Comparison of ENCODE assay signal across 8 mouse cellular contexts in the genomic region with DNA sequence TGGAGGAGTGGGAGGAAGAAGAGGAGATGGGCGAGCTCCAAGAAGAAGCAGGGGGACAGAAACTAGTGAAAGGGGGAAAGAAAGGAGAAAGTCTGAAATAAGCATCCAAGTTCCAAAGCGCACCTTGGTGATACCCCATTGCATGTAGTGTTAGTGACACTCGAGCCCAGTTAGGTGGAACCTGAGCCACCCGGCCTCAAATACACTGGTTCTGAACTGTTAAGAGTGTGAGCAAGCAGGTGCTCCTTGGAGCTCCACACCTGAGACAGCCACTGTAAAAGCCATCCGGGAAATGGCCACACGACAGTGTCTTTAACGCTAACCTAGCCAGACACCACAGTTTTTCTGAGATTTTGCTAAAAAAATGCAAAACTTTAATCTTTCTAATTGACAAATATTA. TPM values are rescaled to one million over a fixed set of nuclear protein-coding genes. Genes with fewer than 3 reads are reported as not detected.
DNase-seq lines count a peak whose midpoint lies in the region; ATAC-seq and TF ChIP-seq lines count a peak whose summit lies in the region.

No protein-coding gene starts in this region.

- peak overlapping the region; percentile 77 for H3K4me3 ChIP-seq in heart, embryonic 13.5 days
- peak overlapping the region; percentile 25 to 58 for H3K4me3 ChIP-seq in ES-E14 (ENCODE audit: insufficient read depth in 1 of 2, low read depth in 1 of 2, low read length in 2 of 2, poor library complexity in 1 of 2, severe bottlenecking in 1 of 2)
- H3K4me3 ChIP-seq in forebrain, postnatal 0 days (ENCODE audit: low read depth, low read length): peak overlapping the region; percentile 52
- peak overlapping the region; percentile 60 for H3K4me3 ChIP-seq in limb, embryonic 15.5 days
- H3K4me3 ChIP-seq in neural tube, embryonic 15.5 days (replicated peaks): peak overlapping the region; percentile 59

- H3K4me2 ChIP-seq in heart, embryonic 13.5 days: peak overlapping the region; percentile 67
- H3K4me2 ChIP-seq in forebrain, postnatal 0 days (ENCODE audit: low read depth): peak overlapping the region; percentile 43
- peak overlapping the region; percentile 29 for H3K4me2 ChIP-seq in limb, embryonic 15.5 days
- peak overlapping the region; percentile 53 for H3K4me2 ChIP-seq in neural tube, embryonic 15.5 days

- in situ Hi-C loops in ES-E14 (cut with MboI; ENCODE audit: low sequenced_read_pairs in 2 of 2, unreplicated experiment in 2 of 2): no loop called here

- TF ChIP-seq CTCF in forebrain, postnatal 0 days (IDR thresholded peaks at IDR 0.05; ENCODE audit: low read depth): no peak

- no peaks in the 10 kb centered on the region for H3K36me3 ChIP-seq in heart, embryonic 13.5 days
- H3K36me3 ChIP-seq in ES-E14 (ENCODE audit: control insufficient read depth, insufficient read depth, low read length, poor library complexity, severe bottlenecking): no peaks in the 10 kb centered on the region
- H3K36me3 ChIP-seq in forebrain, postnatal 0 days (ENCODE audit: insufficient read depth): no peaks in the 10 kb centered on the region
- no peaks in the 10 kb centered on the region for H3K36me3 ChIP-seq in limb, embryonic 15.5 days
- no peaks in the 10 kb centered on the region for H3K36me3 ChIP-seq in neural tube, embryonic 15.5 days

- no peak for DNase-seq in heart, adult 9 months (ENCODE audit: low spot score in 2 of 2)
- DNase-seq in ES-E14 (ENCODE audit: low read depth, low spot score): no peak
- no peak for DNase-seq in forebrain, postnatal 0 days
- no peak for DNase-seq in Muller cell, postnatal 12 days (ENCODE audit: inconsistent ontology term)

- H3K4me1 ChIP-seq in heart, embryonic 13.5 days: peaks cover 4% of the 10 kb centered on the region
- no peaks in the 10 kb centered on the region for H3K4me1 ChIP-seq in ES-E14 (ENCODE audit: control insufficient read depth in 2 of 2, insufficient read depth in 2 of 2, low read length in 2 of 2, poor library complexity in 1 of 2)
- no peaks in the 10 kb centered on the region for H3K4me1 ChIP-seq in forebrain, postnatal 0 days (ENCODE audit: insufficient read depth)
- H3K4me1 ChIP-seq in limb, embryonic 15.5 days: no peaks in the 10 kb centered on the region
- H3K4me1 ChIP-seq in neural tube, embryonic 15.5 days: 0 out of 2 replicates have a peak, but pooled peaks cover 4% of the 10 kb centered on the region

- peak overlapping the region; percentile 53; the same call in 1 of the 2 replicates for H3K27ac ChIP-seq in heart, embryonic 13.5 days (replicated peaks)
- H3K27ac ChIP-seq in ES-E14 (ENCODE audit: insufficient read depth, low read depth, low read length, poor library complexity, severe bottlenecking): no peak overlapping the region
- no peak overlapping the region for H3K27ac ChIP-seq in forebrain, postnatal 0 days (ENCODE audit: low read depth, low read length)
- 0 out of 2 replicates have a peak overlapping the region, but pooled peaks have one; percentile 11 for H3K27ac ChIP-seq in limb, embryonic 15.5 days
- H3K27ac ChIP-seq in neural tube, embryonic 15.5 days (replicated peaks): no peak overlapping the region

- ATAC-seq in heart, embryonic 13.5 days (ENCODE audit: extremely low read depth, insufficient number of reproducible peaks, low FRiP score, low TSS enrichment): no peak
- ATAC-seq in forebrain, postnatal 0 days: no peak
- ATAC-seq in limb, embryonic 15.5 days (ENCODE audit: insufficient number of reproducible peaks, low FRiP score, low TSS enrichment, low read depth): no peak
- ATAC-seq in neural tube, embryonic 15.5 days (ENCODE audit: low FRiP score): no peak
- ATAC-seq in cerebellum, adult (ENCODE audit: insufficient number of reproducible peaks, low FRiP score, low TSS enrichment): no peak

- H3K27me3 ChIP-seq in heart, embryonic 13.5 days (replicated peaks): peaks cover 16% of the 10 kb centered on the region; the same call in 1 of the 2 replicates
- no peaks in the 10 kb centered on the region for H3K27me3 ChIP-seq in forebrain, postnatal 0 days (ENCODE audit: insufficient read depth, low read length)
- peaks cover 17% of the 10 kb centered on the region for H3K27me3 ChIP-seq in limb, embryonic 15.5 days
- H3K27me3 ChIP-seq in neural tube, embryonic 15.5 days (replicated peaks): peaks cover 16% of the 10 kb centered on the region; the same call in 1 of the 2 replicates

- WGBS in heart, embryonic 13.5 days: 43% methylated on average over 7 of the region's 7 CpGs
- 51% methylated on average over 7 of the region's 7 CpGs for WGBS in forebrain, postnatal 0 days
- 44% methylated on average over 7 of the region's 7 CpGs for WGBS in limb, embryonic 15.5 days
- 38% methylated on average over 7 of the region's 7 CpGs for WGBS in neural tube, embryonic 15.5 days

- no peaks in the 10 kb centered on the region for H3K9me3 ChIP-seq in heart, embryonic 13.5 days
- no peaks in the 10 kb centered on the region for H3K9me3 ChIP-seq in ES-E14 (ENCODE audit: control insufficient read depth, insufficient read depth, low read depth, low read length)
- no peaks in the 10 kb centered on the region for H3K9me3 ChIP-seq in forebrain, postnatal 0 days (ENCODE audit: low read length)
- no peaks in the 10 kb centered on the region for H3K9me3 ChIP-seq in limb, embryonic 15.5 days
- no peaks in the 10 kb centered on the region for H3K9me3 ChIP-seq in neural tube, embryonic 15.5 days (replicated peaks)

- peak overlapping the region; percentile 70 for H3K9ac ChIP-seq in heart, embryonic 13.5 days
- peak overlapping the region; percentile 38 for H3K9ac ChIP-seq in ES-E14 (ENCODE audit: insufficient read depth, low read depth, low read length, poor library complexity, severe bottlenecking)
- peak overlapping the region; percentile 69; the same call in 1 of the 2 replicates for H3K9ac ChIP-seq in forebrain, postnatal 0 days
- H3K9ac ChIP-seq in limb, embryonic 15.5 days: no peak overlapping the region
- H3K9ac ChIP-seq in neural tube, embryonic 15.5 days (replicated peaks): no peak overlapping the region

TF ChIP-seq in ES-E14, 5 proteins besides CTCF, POLR2A, EP300 and RAD21:
- TF ChIP-seq ZC3H11A (IDR thresholded peaks at IDR 0.05; ENCODE audit: borderline replicate concordance, low read depth, low read length) (no peak), ZNF384 (IDR thresholded peaks at IDR 0.05; ENCODE audit: low read depth, low read length) (peak; percentile 40; the same call in 1 of the 2 replicates), CHD2 (IDR thresholded peaks at IDR 0.05; ENCODE audit: low read depth, low read length) (no peak)

RNA-seq across cellular contexts. Expression of gene Ammecr1, which starts 0.5 kb away (rescaled TPM):
- 14.6 and 16.4 TPM in 2 replicates for polyA plus RNA-seq in heart, embryonic 13.5 days (2015; fragmentation: Nextera tagmentation; extraction: Ambion mirVana)
- total RNA-seq in ES-E14 (2012; rRNA removed): 9.0 and 10.1 TPM in 2 replicates
- total RNA-seq in forebrain, postnatal 0 days (2014; rRNA removed): 2.5 and 3.6 TPM in 2 replicates
- 1.3 and 2.3 TPM in 2 replicates for polyA plus RNA-seq in forebrain, postnatal 0 days (2015; fragmentation: Nextera tagmentation; extraction: Ambion mirVana)
- 16.4 and 16.8 TPM in 2 replicates for polyA plus RNA-seq in limb, embryonic 15.5 days (2015; fragmentation: Nextera tagmentation; extraction: Ambion mirVana)
- polyA plus RNA-seq in neural tube, embryonic 15.5 days (2015; fragmentation: Nextera tagmentation; extraction: Ambion mirVana): 3.4 and 5.0 TPM in 2 replicates

Comparison
In these comparisons a context has a peak if more than half of its experiments do, and no peak if none do; other contexts are left out.
1. H3K27ac ChIP-seq: peak in heart, embryonic 13.5 days (single experiment) and limb, embryonic 15.5 days (single experiment); none in ES-E14 (single experiment), forebrain, postnatal 0 days (single experiment) and neural tube, embryonic 15.5 days (single experiment).
2. H3K9ac ChIP-seq: peak in heart, embryonic 13.5 days (single experiment), ES-E14 (single experiment) and forebrain, postnatal 0 days (single experiment); none in limb, embryonic 15.5 days (single experiment) and neural tube, embryonic 15.5 days (single experiment).
3. Peak in every context shown above with its lines, with median percentiles within 50 percentile points of each other: H3K4me2 ChIP-seq and H3K4me3 ChIP-seq.